Mouse (Mus musculus): ENCODE measurements around the gene Slc16a11.

DNA sequence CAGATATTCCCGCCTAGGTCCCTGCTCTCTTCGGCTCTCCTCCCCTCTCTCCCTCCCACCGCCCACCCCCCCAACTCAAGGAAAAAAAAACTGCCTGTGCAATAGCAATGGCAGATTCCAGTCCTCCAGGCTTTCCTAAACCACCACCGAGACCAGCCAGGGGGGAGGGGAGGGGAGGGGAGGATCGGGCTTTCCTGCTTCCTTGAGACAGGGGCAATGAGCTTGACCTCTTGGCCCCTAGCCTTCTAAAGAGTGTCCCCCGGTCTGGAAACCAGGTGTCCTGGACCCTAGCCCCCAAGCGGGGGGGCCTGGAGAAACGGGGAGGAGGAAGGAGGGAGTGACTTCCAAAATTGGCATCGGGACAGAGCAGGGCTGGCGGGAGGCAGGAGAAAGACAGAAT lies 20.0 kb downstream of the Slc16a11 start:
- TF ChIP-seq CTCF (IDR thresholded peaks at IDR 0.05) (no peak), EP300 (IDR thresholded peaks at IDR 0.05; ENCODE audit: insufficient read depth, low read depth, low read length) (0 out of 2 replicates have a peak, but pooled peaks have one; percentile 9)

Data from heart, adult 2 months (tissue).